Mouse (Mus musculus): ENCODE measurements around the gene Rgs3.

Rgs3 gene

DNA sequence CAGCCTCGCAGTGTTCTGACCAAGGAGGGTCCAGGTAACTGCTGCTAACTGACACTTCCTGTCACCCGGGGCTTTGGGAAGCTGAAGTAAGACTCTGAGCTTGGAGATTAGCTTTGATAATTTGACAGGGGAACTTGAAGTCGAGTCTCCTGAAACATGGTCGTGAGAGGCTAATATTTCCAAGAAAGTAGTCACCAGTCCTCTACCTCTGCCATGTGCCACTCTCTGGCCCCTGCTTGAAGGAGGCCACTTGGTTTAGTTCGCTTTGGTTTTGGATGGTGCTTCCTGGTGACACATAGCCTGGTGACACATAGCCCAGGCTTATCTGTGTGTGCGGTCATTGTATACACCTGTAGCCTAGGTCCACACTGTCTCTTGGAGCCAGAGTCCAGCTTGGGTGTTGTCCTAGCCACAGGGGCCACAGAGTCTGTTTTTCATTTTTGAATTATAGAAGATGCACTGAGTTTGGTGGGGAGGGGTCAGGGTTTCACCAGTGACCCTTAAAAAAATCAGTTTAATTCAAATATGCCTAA, at the start of gene Rgs3:
TSS of gene Rgs3 (plus strand) at position 51 of the 533 bp plus-strand sequence.
- no peak for DNase-seq (ENCODE audit: low spot score in 2 of 2)

DNA sequence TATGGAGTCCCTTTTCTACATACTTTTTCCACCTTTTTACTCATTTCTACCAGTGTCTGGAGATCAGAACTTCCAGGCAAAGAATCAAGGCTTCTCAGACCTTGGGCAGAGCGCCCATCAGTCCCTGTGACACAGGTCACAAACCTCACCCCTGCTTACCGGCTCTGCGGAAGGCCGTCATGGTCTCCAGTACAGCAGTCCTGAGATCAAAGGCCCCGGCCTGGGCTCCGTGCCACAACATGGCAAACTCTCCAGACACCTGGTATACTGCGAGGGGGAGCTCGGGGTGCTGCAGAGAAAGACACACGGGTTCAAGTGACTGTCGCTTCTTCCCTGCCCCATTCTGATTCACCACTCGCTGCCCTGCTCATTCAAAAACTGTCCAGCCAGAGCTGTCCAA, 49.7 kb upstream of the Rgs3 start:
- DNase-seq (ENCODE audit: low spot score in 2 of 2): no peak

DNA sequence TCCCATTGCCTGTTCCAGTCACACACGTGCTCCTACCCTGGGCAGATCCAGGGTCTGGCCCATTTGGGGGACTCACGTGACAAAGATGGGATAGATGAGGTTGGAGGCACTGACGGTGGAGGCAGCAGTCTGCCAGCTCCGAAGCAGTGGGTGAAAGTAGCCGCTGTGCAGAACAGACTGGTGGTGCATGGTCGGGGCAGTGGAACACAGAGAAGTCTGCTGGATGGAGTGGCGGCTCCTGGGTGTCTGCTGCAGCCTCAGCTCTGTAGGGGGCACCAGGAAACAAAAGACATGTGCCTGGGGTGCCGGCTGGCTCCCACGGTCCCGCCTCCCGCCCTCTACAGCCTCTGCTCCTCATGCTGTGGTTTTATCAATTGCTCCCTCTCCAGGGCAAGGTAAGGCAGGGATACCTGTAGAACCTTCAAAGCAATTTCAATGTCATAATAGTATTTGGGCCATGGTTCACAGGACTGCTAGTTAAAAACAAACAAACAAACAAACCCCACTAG, 45.6 kb upstream of the Rgs3 start:
- DNase-seq (ENCODE audit: low spot score in 2 of 2): no peak

DNA sequence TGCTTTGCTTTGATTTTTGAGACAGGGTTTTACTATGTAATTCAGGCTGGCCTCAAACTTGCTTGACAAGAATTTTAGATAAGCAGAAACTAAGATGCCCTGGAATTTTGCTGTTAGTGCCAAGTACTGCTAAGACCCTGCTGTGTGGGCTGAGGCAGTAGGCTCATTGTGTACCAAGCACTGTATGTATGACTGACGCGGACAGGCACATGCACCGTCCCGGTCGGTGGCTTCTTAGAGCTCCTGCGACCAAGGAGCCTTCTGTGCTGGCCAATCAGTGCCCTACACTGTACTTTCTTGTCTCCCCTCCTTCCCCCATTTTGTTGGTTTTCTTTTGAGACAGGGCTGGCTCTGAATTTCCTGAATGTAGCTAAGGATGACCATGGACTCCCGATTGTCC, 44.7 kb upstream of the Rgs3 start:
- DNase-seq (ENCODE audit: low spot score in 2 of 2): no peak

DNA sequence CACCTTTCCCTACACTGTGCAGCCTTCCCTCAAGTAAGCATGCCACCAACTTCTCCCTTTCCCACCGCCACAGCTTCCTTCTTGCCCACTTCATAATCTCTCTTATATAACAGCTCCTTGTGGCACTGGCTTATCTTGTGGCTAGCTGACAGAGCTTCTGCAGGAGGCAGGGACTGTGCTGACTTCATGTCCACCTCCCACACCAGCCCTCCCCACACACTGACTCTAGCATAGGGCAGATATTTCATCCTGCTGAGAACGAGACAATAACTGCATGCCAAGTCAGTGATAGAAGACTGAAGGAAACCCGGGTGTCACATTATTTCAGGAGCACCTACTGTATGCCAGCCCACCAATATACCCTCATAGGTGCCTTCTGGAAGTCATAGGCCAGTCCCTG, 44.2 kb upstream of the Rgs3 start:
- DNase-seq (ENCODE audit: low spot score in 2 of 2): no peak

DNA sequence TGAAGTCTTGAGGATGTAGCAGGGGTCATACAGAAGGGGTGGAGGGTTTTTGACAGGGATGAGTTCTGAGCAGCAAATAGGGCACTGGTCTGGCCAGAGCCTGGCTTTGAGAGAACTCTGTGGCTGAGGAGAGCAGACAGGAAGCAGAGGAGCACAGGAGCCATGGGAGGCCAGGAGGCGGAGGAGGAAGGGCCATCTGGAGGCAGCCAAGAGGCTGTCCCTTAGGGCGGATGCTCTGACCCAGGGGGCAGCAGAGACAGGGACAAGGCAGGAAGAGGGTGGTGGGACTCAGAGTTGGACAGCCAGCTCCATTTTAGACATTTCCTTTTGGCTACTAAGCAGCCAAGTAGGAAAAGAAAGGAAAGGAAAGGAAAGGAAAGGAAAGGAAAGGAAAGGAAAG, 43.6 kb upstream of the Rgs3 start:
- DNase-seq (ENCODE audit: low spot score in 2 of 2): no peak

DNA sequence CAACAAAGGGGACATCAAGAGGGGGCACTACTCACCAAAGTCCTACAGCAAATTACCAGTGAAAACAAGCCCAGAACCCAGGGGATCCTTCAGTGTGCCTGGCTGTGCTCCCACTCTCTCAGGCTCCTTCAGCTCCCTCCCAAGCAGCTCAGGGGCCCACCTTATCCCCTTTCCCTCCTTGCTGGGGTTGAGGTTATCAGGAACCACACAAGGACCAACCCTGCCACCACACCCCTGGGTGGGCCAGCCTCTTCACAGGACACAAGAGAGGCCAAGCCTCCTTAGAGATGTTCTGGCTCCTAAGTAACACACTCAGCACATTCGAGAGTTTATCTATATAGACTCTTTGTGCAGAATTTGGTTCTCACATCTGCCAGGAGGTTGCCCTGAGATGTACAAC, 43.1 kb upstream of the Rgs3 start:
- no peak for DNase-seq (ENCODE audit: low spot score in 2 of 2)

DNA sequence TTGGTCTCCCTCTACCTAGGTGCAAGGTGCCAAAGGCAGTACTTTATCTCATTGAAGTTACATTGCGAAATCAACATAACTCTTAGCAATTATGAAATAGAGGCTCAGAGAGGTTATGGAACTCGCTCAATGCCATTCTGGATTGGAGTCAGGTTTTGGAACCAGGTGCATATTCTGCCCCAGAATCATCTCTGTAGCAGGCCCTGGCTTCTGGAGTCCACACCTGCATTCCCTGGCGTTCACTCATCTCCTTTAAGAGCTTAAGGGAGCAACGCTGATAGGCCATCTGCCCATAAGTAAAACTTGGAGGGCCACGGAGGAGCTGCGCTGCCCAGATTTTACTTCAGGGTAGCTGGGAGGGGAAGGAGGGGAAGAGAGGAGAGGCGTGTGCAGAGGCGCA, 42.6 kb upstream of the Rgs3 start:
- DNase-seq (ENCODE audit: low spot score in 2 of 2): no peak

DNA sequence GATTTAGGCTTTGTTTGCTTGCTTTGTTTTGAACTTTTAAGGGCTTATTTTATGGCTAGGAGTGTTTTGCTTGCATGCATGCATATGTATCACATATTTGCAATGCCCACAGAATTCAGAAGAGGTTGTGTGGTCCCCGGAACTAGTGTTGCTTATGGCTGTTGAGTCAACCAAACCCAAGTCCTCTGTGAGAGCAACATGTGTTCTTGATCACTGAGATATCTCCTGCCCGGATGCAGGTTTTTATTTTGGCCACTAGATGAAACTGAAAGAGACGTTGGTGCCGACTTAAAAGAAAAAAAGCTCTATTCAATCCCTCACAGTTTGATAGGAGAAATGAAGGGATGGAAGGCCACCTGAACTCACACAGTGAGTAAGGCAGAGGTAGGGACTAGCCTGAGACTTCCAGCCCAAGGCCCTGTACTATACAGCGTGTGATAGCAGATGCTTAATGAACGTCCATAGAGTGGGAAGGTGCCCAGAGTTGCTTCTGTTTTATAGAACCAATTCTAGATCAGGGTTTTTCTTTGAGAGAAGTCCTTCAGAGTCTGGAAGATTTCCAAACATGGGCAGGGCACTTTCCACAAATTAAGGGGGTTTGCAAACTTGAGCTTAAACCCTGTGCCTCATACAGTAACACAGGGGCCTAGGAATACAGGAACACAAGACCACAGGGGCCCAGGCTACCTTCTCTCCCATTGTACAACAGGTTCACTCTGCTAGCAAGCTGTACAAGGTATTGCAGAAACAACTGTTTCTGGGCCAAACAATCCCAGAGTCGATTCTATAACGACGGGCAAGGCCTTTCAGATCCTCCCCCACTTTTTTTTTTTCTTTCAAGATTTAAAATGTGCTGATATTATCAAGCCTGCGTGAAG, 41.9 kb upstream of the Rgs3 start:
- DNase-seq (ENCODE audit: low spot score in 2 of 2): no peak

DNA sequence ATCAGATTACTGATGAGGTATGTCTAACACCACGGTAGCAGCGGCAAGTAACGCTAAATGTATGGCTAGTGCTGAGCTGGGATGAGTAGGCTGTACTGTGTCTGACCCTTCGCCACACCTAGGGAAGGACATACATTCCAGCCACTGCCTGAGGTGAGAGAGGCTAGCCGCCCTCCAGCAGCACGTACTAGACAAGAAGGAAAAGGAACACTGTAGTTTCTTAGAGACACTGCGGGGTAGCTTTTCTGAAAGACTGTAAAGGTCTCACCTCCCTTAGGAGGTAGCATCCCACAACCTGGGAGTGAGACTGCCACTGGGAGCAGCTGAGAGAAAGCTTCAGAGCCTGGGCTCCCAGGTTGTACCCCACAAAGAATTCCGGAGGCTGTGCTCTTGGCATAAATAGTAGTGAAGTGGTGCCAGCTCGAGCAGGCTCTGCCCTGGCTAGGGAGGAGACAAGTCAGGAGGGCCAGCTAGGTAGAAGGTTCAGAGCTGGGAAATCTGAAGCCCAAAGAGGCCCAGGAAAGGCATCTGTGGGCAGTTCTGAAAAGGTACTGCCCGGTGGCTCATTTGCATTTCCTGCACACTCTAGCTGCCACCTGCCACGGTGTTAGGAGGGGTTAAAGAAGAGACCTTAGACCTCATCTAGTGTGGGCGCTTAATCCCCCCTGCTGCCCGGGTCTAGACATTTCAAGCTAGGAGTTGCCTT, 41.1 kb upstream of the Rgs3 start:
- no peak for DNase-seq (ENCODE audit: low spot score in 2 of 2)

DNA sequence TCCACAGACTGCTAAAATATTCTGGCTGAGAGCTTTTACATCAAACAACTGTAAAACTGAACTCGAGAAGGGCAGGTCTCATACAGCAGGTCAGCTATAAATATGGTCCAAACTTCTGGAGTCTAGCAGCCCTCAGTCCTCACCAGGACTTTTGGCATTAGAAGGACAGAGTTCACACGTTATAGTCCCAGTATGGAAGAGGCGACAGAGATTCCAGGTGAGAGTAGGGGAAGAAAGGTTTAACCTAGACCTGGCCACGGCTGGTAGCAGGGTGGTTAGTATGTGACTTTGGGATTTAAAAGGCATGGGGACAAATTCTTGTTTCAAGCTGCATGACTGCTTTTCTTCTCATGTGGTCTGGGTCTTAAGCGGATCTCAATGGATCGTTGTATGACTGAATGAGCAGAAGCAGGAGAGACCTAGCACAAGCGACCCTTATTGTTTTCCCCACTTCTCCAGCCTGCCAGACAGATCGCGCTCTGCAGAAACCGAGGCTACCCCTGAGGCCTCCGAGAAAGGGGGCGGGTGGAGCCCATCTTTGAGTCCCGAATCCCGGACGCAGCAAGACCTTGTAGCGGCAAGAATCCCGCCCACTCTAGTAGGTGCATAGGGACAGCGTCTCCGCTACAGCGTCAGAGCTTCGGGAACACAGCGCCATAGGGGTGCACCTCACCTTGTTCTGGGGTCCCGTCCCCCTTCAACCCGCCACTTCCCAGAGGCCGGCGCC, 40.4 kb upstream of the Rgs3 start:
- no peak for DNase-seq (ENCODE audit: low spot score in 2 of 2)

DNA sequence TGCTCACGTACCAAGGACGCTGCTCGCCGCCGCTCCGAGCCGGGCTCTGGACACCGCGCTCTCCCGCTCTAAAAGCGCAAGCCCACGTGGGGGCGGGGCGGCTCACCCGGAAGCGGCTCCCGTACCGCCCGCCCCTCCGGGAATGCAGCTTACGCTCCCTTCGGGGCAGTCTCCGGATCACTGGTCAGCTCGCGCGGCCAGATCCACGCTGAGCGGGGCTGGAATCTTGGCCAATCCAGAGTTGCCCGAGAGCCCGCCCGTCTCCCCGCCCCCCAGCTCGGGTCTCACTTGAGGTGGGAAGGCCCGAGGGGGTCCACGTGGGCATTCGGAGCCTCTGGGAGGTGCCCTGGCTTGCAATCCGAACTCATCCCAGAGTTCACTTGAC, 39.8 kb upstream of the Rgs3 start, which contains the start of gene Alad:
TSS of gene Alad (minus strand) at position 70 of the 385 bp plus-strand sequence.
- DNase-seq (ENCODE audit: low spot score in 2 of 2): peak; percentile 67 to 76

DNA sequence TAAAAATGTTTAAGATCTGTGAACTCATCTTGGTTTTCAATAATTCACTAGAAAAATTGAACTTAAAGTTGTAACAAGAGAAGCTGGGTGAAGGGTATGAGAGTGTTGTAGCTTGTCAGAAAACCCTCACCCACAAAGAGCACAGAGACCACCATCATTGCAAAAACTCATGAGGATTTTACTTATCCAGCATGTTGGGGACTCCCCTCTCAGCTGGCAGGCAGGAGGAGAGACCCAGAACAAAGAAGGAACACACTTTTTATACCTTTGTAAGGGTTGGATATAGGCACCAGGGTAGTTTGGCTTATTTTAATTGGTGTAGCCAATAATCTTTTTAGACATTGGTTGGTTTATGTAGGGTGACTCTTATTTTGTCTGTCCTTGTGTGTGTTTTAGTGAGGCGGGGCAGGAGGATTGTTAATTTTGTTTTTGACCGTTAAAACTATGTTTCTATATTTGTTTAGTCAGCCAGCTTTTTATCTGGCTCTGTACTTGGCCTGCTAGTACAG, 38.7 kb upstream of the Rgs3 start:
- DNase-seq (ENCODE audit: low spot score in 2 of 2): no peak

DNA sequence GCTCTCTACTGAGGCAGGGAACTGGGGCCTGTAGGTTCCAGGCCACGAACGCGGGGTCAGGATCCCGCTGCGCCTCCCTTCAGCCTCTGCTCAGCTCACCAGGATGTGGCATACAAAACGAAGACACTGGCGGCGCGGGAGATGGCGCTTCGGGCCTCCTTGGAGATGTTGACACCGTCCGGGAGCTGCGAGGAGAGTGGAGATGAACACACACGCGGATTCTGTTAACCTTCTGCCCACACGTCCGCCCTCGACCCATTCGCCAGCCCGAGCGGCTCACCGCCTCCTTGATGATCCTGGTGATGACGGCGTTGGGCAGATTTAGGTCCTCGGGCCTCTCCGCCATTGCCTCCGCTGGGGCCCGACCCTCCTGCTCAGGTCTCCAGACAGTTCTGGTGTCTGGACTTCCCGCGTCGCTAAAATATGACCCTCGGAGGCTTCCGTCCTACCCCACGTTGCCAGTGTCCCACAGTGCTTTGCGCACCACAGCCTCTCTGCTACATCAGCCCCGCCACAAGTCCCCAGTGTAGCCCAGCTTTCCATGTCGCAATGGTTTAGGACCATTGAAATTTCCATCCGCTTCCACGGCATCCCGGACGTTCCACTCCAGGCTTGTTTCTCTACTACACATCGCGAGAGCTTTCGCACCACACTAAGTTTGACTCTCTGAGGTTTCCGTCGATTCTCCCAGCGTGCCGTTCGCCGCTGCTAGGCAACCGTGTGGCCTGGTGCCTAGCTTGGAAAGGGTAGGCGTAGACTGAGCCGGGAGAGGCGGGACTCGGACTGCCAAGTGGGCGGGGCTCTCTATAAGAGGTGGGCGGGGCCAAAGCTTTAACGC, 34.8 kb upstream of the Rgs3 start, which contains the start of the genes Pole3 and 4933430I17Rik:
TSS of gene Pole3 (minus strand) at position 418 of the 838 bp plus-strand sequence.
TSS of gene 4933430I17Rik (plus strand) at position 719 of the 838 bp plus-strand sequence.
- DNase-seq (ENCODE audit: low spot score in 2 of 2): peak; percentile 95 to 96

DNA sequence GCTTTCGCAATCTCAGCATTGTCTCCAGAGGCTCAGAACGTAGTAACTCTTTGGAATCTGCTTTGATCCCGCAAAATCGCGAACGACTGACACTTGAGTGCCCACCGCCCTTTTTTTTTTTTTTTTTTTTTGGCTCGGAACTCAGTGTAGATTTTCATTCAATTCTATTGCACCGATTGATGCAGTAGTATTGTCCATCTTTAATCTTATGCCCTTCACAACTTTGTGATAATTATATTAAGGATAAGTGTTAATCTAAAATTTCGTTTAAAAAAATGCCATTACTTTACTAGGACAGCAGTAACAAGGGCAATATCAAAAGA, 34.2 kb upstream of the Rgs3 start:
- DNase-seq (ENCODE audit: low spot score in 2 of 2): no peak

DNA sequence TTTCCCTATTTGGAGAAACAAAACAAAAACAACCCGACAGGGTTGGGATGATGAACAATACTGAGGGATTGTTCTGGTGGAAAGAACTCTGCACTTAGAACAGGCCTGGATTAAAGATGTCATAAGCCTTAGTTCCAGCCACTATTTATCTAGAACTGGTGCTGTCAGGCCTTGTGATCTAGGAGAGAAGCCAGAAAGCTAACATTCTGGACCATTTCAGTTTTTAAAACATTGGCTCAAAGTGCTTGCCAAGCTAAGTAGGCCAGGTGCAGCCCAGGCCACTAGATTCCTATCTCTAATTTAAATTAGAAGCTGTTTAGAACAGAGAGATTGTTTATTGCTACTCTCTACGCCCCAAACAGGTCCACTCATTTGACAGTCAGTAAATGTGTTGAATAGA, 33.4 kb upstream of the Rgs3 start:
- no peak for DNase-seq (ENCODE audit: low spot score in 2 of 2)

DNA sequence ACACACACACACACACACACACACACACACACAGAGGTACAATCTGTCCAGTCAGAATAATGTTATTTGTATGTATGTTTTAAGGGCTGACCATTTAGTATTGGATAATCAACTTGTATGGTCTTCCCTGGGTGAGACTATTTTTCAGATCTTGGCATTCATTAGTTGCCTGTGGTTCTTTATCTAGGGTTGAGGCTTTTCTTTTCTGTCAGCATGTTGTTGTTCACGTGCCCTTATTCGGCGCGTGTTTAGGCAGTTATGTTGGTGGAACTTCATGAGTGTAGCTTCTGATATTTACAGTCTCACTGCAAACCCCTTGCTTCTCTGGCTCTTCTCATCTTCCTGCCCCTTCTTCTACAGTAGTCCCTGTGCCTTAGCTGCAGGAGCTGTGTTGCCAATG, 32.0 kb upstream of the Rgs3 start:
- DNase-seq (ENCODE audit: low spot score in 2 of 2): no peak

DNA sequence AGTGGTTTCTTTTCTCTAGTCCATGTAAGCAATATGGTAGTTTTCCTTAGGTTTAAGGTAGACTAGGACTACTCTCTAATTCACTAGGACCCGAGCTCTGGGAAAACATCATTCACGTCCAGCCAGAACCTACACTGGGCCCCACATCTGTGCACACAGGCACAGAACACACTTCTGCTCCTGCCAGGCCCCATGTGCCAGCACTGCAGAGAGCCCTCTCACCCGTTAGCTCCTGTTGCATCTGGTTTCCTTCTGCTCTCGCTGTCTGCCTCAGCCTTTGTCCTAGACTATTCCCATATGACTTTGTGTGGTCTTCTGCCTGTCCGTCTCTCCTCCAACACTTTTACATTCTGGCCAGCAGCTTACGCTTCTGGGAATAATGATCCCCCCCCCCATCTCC, 25.9 kb upstream of the Rgs3 start:
- no peak for DNase-seq (ENCODE audit: low spot score in 2 of 2)

DNA sequence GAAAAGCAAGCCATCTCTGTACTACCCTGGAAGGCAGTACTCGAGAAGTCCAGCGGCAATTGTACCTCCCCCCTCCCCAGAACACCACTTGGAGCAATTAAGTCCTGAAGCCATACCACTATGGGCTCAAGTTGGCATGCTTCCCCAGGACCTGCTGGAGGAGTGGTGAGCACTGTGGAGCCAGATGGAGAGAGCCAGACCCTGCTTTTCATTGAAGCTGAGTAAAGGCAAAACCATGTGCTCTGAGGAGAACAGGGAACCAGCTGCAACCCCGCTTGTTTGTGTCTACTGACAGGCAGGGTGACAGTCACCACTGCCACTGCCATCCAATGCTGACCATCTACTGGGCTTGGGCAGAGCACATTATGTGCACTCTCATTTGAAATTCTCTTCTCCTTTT, 17.8 kb upstream of the Rgs3 start:
- DNase-seq (ENCODE audit: low spot score in 2 of 2): no peak

DNA sequence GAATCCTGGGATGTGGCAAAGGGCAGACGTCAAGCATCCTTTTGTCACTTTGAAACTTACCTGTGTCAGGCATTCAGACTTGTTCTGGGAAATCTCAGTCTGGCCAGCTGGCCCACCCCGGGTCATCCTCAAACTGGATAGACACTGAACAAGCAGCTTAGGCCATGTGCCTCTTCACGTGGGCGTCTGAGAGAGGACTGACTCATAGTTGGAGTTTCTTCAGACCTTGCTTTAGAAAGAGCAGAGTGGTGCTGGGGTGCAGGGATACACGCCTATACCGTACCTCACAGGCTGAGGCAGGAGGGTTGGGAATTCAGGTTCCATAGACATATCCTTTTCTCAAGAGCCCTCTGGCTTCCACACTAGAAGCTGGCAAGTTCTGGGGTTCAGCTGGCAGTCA, 15.9 kb upstream of the Rgs3 start:
- DNase-seq (ENCODE audit: low spot score in 2 of 2): no peak

DNA sequence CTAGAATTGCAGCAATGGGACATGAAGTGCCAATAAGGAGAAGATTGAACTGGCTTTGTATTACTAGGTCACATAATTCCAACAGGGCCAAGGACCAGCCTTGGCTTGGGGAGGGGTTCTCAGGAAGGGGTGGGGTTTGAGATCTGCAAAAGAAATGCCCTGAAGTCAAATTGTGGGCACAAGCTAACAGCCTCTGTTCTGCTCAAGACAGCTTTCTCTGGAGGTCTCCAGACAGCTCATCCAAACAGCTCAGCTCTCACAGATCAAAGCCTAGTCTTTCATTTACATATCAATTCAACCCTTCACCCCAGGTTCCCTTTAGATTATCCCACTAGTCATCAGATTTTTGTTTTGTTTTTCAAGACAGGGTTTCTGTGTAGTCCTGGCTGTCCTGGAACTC, 14.8 kb upstream of the Rgs3 start:
- DNase-seq (ENCODE audit: low spot score in 2 of 2): no peak

Data from frontal cortex, postnatal 14 days (tissue).